Mouse (Mus musculus) ES-Bruce4 (cell line): Measurements from ENCODE around the gene Amdhd1.

Experiments
- CTCF ChIP-seq: IDR thresholded peaks from one replicate; pipeline ENCODE4 v1.8.1; 2011; ENCODE audit warnings: low read depth, low read length
- POLR2A ChIP-seq: IDR thresholded peaks from one replicate; pipeline ENCODE4 v1.8.1; 2011; ENCODE audit warnings: low read length; ENCODE audit not compliant: insufficient read depth

- TF ChIP-seq CTCF (no peak), POLR2A (no peak)
These were observed 28.8 kb upstream of the Amdhd1 start for GRCm38 (mm10) chr10:93568671-93569070.
